21 mouse cellular contexts compared by ENCODE assay signal in the genomic region with DNA sequence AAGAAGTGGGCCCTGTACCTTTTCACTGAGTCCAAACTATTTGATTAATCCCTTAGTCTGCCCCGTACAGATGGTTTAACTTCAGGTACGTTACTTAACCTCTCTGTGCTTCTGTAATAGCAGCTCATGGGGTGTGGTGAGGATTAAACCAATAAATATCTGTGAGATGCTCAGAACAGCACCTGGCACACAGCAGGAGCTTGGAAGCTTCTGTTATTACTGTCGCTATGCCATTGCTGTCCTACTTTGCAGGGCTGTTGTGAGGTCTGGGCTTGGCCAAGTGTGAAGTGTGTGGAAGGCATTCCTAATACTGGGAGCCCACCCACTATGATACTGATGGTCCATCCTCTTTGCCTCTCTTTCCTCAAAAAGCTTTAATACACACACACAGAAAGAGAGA.
A peak's percentile ranks its signal among the peaks of the same experiment; 100 is the strongest.
DNase-seq lines count a peak whose midpoint lies in the region; ATAC-seq and TF ChIP-seq lines count a peak whose summit lies in the region.
"Had no signal": no experiment of that assay in that cellular context is flagged by ENCODE, and none has a peak within 500 bp of the region (broad histone marks: within the 10 kb centered on the region; RNA-seq: fewer than 3 reads in every experiment).

No protein-coding gene starts in this region.

- no peak for TF ChIP-seq CTCF in cerebellum, adult 2 months (IDR thresholded peaks at IDR 0.05; ENCODE audit: borderline replicate concordance, insufficient read depth, low read depth, low read length)

- no peaks in the 10 kb centered on the region for H3K27me3 ChIP-seq in cerebellum, adult 2 months (ENCODE audit: control insufficient read depth, insufficient read depth, low read length)

- 8% methylated on average over 3 of the region's 3 CpGs for WGBS in cerebellum, adult 2 months

- ATAC-seq in cerebellum, adult (ENCODE audit: insufficient number of reproducible peaks, low FRiP score, low TSS enrichment), result 0 out of 2 replicates have a peak, but pooled peaks have one; percentile 45
- ATAC-seq: CD4-positive, CD25-positive, alpha-beta regulatory T cell, adult 4 months; forebrain, embryonic 14.5 days; intestine, embryonic 16.5 days had no signal

- H3K4me1 ChIP-seq in cerebellum, adult 2 months (ENCODE audit: control insufficient read depth, insufficient read depth, low read length), result peaks cover 21% of the 10 kb centered on the region

- TF ChIP-seq POLR2A in cerebellum, adult 2 months (IDR thresholded peaks at IDR 0.05; ENCODE audit: borderline replicate concordance, insufficient read depth, low read length), result no peak

- DNase-seq in cerebellum, postnatal 4 days (ENCODE audit: low spot score in 2 of 2), result no peak
- peak; percentile 76 for DNase-seq in brain, adult 2 months (ENCODE audit: low read depth, low spot score)
- peak; percentile 59 to 78 for DNase-seq in cerebellum, adult 2 months
- peak; percentile 71 to 75 for DNase-seq in cerebellum, postnatal 10 days
- DNase-seq in yolk sac, embryonic 10.5 days (ENCODE audit: low spot score), result no peak
- DNase-seq in heart, postnatal 4 days, result no peak
- DNase-seq in embryo, embryonic 10 days (ENCODE audit: low spot score), result no peak
- DNase-seq: adrenal gland, adult 8-10 months; adrenal gland, postnatal 36 days; B cell, adult 2 months; gastrocnemius, adult 2 months; heart, adult 18-20 months; heart, postnatal 10 days; kidney, adult 9 months had no signal

- H3K4me3 ChIP-seq in cerebellum, adult 2 months (replicated peaks; ENCODE audit: insufficient read depth, low read depth, low read length), result no peak overlapping the region
- H3K4me3 ChIP-seq: embryonic facial prominence, embryonic 10.5 days; gastrocnemius, adult 2 months; heart, embryonic 10.5 days had no signal

- no peak overlapping the region for H3K27ac ChIP-seq in cerebellum, adult 2 months (ENCODE audit: insufficient read depth, low read length)
- H3K27ac ChIP-seq: embryonic facial prominence, embryonic 10.5 days; gastrocnemius, adult 2 months; heart, embryonic 10.5 days; hindbrain, embryonic 14.5 days had no signal

Comparison
In these comparisons a context has a peak if more than half of its experiments do, and no peak if none do; other contexts are left out.
1. DNase-seq: peak in brain, adult 2 months (single experiment), cerebellum, adult 2 months (2 of 2) and cerebellum, postnatal 10 days (2 of 2); none in cerebellum, postnatal 4 days (0 of 2), yolk sac, embryonic 10.5 days (single experiment), heart, postnatal 4 days (single experiment) and embryo, embryonic 10 days (single experiment).